Mouse (Mus musculus) heart, postnatal 10 days (tissue): Measurements from ENCODE around the gene Samd4. TPM values are rescaled to one million over a fixed set of nuclear protein-coding genes. Genes with fewer than 3 reads are reported as not detected.

Source experiments
- DNase-seq, 2 experiments: peaks; one replicate each; pipeline ENCODE4 v3.0.0; 2021
- intact Hi-C: fragments of 180-260 bp; cut with DNase I; formaldehyde crosslinking; loops from one replicate; pipeline ENCODE4 v1.15.1; 2025
- total RNA-seq, 2 experiments: library from RNA; stranded (reverse); gene quantifications; 2 replicates each; pipeline ENCODE4 v1.2.3; 2021

Samd4 gene
- total RNA-seq, 2 experiments from 2014 or later: 64.3 to 67.9 TPM

DNA sequence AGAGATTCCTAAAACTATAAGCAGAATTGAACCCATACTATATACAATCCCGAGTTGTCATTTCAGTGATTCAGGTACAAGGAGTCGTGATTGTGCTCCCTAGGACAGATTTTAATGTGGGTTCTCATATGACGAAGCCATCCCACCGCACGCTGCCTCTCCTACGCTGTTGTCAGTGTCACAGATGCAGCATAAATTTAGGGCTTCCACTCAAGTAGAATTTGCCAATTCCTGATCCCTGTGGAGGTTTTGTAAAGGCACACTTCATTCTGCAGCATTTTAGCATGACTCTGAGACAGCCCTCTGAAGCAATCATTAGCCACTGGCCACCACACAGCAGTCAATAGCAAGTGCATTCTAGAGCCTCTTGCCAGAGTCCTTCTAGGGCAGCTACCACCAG lies 166.4 kb downstream of the Samd4 start:
- intact Hi-C loops: no loop called here
- no peak for DNase-seq

GRCm38 (mm10) chr14:47051743-47052610 lies 169.3 kb downstream of the Samd4 start:
- DNase-seq: no peak

DNA sequence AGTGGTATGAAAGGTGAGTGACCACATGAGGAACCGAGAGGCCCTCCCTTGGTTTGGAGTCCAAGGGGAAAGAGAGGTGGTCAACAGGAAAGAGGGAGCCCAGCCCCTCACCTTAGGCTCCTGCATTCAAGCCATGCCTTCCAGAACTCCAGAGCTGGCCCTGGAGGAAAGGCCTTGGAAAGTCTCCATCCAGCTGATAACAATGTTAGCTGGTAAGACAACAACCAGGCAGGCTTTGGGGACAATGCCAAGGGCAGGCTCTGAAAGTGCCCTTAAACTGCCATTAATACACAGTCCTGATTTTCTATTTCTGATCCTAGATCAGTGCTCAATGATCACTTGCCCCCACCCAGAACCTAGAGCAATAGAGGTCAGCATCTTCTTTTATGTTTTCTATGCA lies 170.4 kb downstream of the Samd4 start:
- intact Hi-C loops: loop anchor here (5.0 kb wide), 1 partner anchor 36 kb away; no protein-coding TSS in a partner anchor
- DNase-seq: peak; percentile 64 to 71

More at GRCm38 (mm10) chr14:47051743-47052610, 169.3 kb downstream of the Samd4 start:
- intact Hi-C loops: loop anchor here (5.0 kb wide), 1 partner anchor 35 kb away; no protein-coding TSS in a partner anchor

- intact Hi-C loops: loop anchor here (5.0 kb wide), 1 partner anchor 37 kb away; no protein-coding TSS in a partner anchor
- no peak for DNase-seq
Measured at GRCm38 (mm10) chr14:47053824-47054223, 171.2 kb downstream of the Samd4 start.

- intact Hi-C loops: no loop called here
- no peak for DNase-seq
Measured at GRCm38 (mm10) chr14:47058969-47059368, 176.3 kb downstream of the Samd4 start.

GRCm38 (mm10) chr14:47065067-47065466 lies 182.4 kb downstream of the Samd4 start:
- DNase-seq: peak; percentile 47 to 50
- intact Hi-C loops: no loop called here

GRCm38 (mm10) chr14:47066901-47067300 lies 184.2 kb downstream of the Samd4 start:
- no peak for DNase-seq
- intact Hi-C loops: no loop called here

- peak in 1 of 2 experiments; percentile 67 for DNase-seq
- intact Hi-C loops: no loop called here
Measured at GRCm38 (mm10) chr14:47074045-47074666, 191.5 kb downstream of the Samd4 start.

GRCm38 (mm10) chr14:47075010-47075677 lies 192.5 kb downstream of the Samd4 start:
- peak; percentile 62 to 63 for DNase-seq
- intact Hi-C loops: no loop called here

GRCm38 (mm10) chr14:47075856-47076255 lies 193.2 kb downstream of the Samd4 start:
- intact Hi-C loops: no loop called here
- DNase-seq: no peak

DNA sequence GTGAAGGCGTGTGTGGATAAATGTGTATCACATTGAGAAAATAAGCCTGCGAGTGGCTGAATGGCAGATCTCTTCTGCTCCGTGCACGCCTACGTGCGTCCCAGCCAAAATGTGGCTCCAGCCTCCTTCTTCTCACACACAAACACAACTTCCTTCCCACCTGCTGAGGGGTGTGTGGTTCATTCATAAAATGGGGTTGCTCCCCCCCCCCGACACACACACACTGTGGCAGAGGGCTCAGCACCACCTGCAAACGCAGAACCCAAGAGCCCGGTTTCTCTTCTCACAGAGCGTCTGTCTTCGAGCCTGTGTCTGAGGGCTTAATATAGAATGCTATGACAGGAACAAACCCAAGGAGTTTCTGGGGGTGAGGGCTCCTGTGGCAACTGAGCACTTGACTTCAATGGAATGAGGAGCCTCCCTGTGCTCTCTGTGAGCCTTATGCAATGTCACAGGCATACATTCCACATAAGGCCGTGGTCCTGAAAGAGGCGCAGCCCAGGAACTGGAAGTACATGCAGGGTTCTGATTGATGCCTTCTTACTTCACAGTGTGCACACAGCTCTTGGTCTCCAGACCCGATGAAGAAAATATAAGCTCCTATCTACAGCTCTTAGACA lies 194.4 kb downstream of the Samd4 start:
- DNase-seq: no peak
- intact Hi-C loops: no loop called here

DNA sequence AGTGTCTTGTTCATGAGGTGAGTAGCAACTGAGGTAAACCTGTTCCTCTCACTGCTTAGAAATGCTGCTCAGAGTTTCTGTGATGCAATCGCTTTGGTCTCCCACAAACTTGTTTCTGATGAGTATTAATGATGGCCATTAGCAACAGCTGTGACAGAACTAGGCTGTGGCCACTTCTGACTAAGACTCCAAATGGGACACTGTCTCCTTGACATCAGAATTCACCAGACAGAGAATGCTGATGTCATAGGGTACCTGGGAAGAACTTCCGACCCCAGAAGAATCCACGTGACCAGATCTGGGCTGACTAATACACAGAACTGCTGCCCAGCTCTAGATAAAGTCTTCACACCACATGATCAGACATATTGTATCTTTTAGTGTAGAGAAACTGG lies 194.9 kb downstream of the Samd4 start:
- DNase-seq: no peak
- intact Hi-C loops: no loop called here

- no peak for DNase-seq
- intact Hi-C loops: no loop called here
Measured at GRCm38 (mm10) chr14:47079911-47080310, 197.3 kb downstream of the Samd4 start.

DNA sequence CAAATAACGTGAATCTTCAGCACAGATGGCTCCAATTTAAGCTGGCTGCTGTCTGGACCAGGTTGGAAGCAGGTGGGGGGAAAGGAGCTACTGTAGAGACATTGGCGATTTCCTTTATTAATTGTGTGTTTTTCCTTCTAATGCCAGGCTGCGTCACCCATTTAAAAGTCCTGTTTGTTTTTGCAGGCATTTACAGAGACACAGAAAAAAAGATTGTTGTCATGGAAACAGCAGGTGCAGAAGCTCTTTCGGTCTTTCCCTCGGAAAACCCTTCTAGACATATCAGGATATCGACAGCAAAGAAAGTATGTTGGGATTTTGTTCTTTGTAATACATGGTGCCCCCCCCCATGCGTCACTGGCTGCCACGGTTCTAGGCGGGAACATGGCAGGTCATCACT lies 200.7 kb downstream of the Samd4 start:
- intact Hi-C loops: no loop called here
- DNase-seq: no peak

GRCm38 (mm10) chr14:47083838-47084237 lies 201.2 kb downstream of the Samd4 start:
- intact Hi-C loops: no loop called here

DNA sequence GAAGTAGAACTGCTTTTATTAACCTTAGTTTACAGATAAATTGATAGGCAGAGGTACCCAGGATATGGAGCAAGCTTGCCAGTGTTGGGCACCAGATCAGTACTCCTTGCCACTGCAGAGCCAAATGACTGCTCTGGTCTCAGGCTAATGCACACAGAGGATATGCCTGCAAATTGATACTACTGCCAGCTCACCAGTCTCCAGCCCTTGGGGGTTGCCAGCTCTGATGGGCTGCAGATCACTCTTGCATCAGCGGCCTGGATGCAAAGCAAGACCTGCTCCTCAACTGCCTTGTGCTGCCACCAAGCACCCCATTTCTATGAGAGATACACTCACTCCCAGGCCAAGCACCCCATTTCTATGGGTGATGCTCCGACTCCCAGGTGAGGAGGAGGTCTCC lies 202.0 kb downstream of the Samd4 start:
- intact Hi-C loops: loop anchor here (5.0 kb wide), 2 partner anchors 103 to 173 kb away; partner anchors contain the start of gene Gch1
- no peak for DNase-seq

More at GRCm38 (mm10) chr14:47083838-47084237, 201.2 kb downstream of the Samd4 start:
- peak; percentile 39 to 59 for DNase-seq

- intact Hi-C loops: loop anchor here (1.0 to 5.0 kb wide), 5 partner anchors 81 to 253 kb away; partner anchors contain the start of genes Cgrrf1 and Gch1
- no peak for DNase-seq
Measured at GRCm38 (mm10) chr14:47086123-47086522, 203.5 kb downstream of the Samd4 start.

- peak; percentile 84 to 85 for DNase-seq
- intact Hi-C loops: loop anchor here (1.0 to 5.0 kb wide), 5 partner anchors 82 to 254 kb away; partner anchors contain the start of genes Cgrrf1 and Gch1
Measured at GRCm38 (mm10) chr14:47086743-47087142, 204.1 kb downstream of the Samd4 start.

GRCm38 (mm10) chr14:47087182-47087581 lies 204.5 kb downstream of the Samd4 start:
- intact Hi-C loops: loop anchor here (2.0 to 5.0 kb wide), 4 partner anchors 82 to 254 kb away; partner anchors contain the start of genes Cgrrf1 and Gch1

DNA sequence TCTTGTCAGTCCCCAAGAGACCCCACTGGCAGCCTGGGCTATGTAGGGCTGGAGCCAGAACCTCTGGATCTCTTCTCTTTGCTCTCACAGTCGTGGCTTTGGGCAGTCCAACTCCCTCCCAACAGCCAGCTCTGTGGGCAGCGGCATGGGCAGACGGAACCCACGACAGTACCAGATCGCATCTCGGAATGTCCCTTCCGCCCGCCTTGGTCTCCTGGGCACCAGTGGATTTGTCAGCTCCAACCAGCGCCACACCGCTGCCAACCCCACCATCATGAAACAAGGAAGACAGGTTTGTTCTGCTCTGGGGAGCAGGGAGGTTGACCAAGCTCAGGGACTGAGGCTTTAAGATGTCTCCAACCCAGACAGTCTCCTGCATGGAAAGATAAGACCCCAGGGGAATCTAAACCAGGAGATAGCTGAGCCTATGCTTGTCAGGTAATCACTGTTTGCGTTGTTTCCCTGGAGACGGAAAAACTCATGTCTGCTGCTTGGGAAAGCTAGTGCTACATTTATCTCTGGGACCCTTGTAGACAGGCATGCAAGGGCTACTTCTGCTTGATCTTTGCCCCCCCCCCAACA lies 205.1 kb downstream of the Samd4 start:
- DNase-seq: no peak
- intact Hi-C loops: loop anchor here (2.0 to 5.0 kb wide), 4 partner anchors 83 to 255 kb away; partner anchors contain the start of genes Cgrrf1 and Gch1

More at GRCm38 (mm10) chr14:47087182-47087581, 204.5 kb downstream of the Samd4 start:
- peak; percentile 86 to 91 for DNase-seq
